Mouse (Mus musculus) E14TG2a.4 (cell line): Measurements from ENCODE around the gene Dus2.

ENCODE experiments used
- H3K27me3 ChIP-seq: 2 replicates; pipeline ENCODE4 v1.6.1; 2014; ENCODE audit warnings: low read length, control low read depth; ENCODE audit not compliant: insufficient read depth
- H3K36me3 ChIP-seq: 2 replicates; pipeline ENCODE4 v1.6.1; 2014; ENCODE audit warnings: low read length, control low read depth; ENCODE audit not compliant: insufficient read depth
- H3K4me1 ChIP-seq: replicated peaks from 2 replicates; pipeline ENCODE4 v1.6.1; 2014; ENCODE audit warnings: low read depth, low read length, control low read depth
- H3K4me3 ChIP-seq: replicated peaks from 2 replicates; pipeline ENCODE4 v1.5.1; 2014; ENCODE audit warnings: mild to moderate bottlenecking, low read length
- H3K9me3 ChIP-seq: 2 replicates; pipeline ENCODE4 v1.6.1; 2014; ENCODE audit warnings: low read length, control low read depth
- CTCF ChIP-seq: conservative IDR thresholded peaks from 2 replicates; pipeline ENCODE4 v1.5.1; 2014; ENCODE audit warnings: low read length
- NANOG ChIP-seq: IDR thresholded peaks from 2 replicates; pipeline ENCODE4 v1.6.1; 2014; ENCODE audit warnings: borderline replicate concordance, low read length, mixed read lengths
- POU5F1 ChIP-seq: IDR thresholded peaks from 2 replicates; pipeline ENCODE4 v1.6.1; 2014; ENCODE audit warnings: low read length, borderline replicate concordance

Dus2 gene

GRCm38 (mm10) chr8:105990856-105991387 is at the start of gene Dus2:
Dus2 (plus strand) TSS chr8:105991337.
- TF ChIP-seq CTCF (peak; percentile 77), POU5F1 (no peak)
- no peaks in the 10 kb centered on the region for H3K9me3 ChIP-seq

GRCm38 (mm10) chr8:105942026-105942425 is 49.1 kb upstream of the Dus2 start:
- Histone ChIP-seq H3K9me3 (no peaks in the 10 kb centered on the region), H3K4me1 (peaks cover 62% of the 10 kb centered on the region), H3K4me3 (no peak overlapping the region), H3K36me3 (peaks cover 72% of the 10 kb centered on the region), H3K27me3 (0 out of 2 replicates have a peak, but pooled peaks cover 5% of the 10 kb centered on the region)
- TF ChIP-seq NANOG = no peak
- TF ChIP-seq POU5F1 = no peak
- TF ChIP-seq CTCF = no peak

More at GRCm38 (mm10) chr8:105990856-105991387, at the start of gene Dus2:
- Histone ChIP-seq H3K4me1 (peaks cover 23% of the 10 kb centered on the region), H3K4me3 (peak within 1 kb of the TSS; percentile 45), H3K36me3 (no peaks in the 10 kb centered on the region), H3K27me3 (peaks cover 29% of the 10 kb centered on the region)

GRCm38 (mm10) chr8:105942542-105942941 is 48.6 kb upstream of the Dus2 start:
- Histone ChIP-seq H3K9me3 (no peaks in the 10 kb centered on the region), H3K27me3 (0 out of 2 replicates have a peak, but pooled peaks cover 3% of the 10 kb centered on the region), H3K4me1 (peaks cover 57% of the 10 kb centered on the region), H3K36me3 (peaks cover 78% of the 10 kb centered on the region), H3K4me3 (no peak overlapping the region)
- no peak for TF ChIP-seq NANOG
- no peak for TF ChIP-seq CTCF
- TF ChIP-seq POU5F1 = no peak

- Histone ChIP-seq H3K36me3 (peaks cover 85% of the 10 kb centered on the region), H3K27me3 (no peaks in the 10 kb centered on the region), H3K4me1 (peaks cover 49% of the 10 kb centered on the region), H3K9me3 (no peaks in the 10 kb centered on the region), H3K4me3 (peak within 1 kb of the TSS; percentile 13; the same call in 1 of the 2 replicates)
- TF ChIP-seq POU5F1 (no peak), CTCF (no peak), NANOG (no peak)
These were observed 47.8 kb upstream of the Dus2 start, which contains the start of gene Lcat for GRCm38 (mm10) chr8:105943321-105943739. Lcat (minus strand) TSS chr8:105943382.

GRCm38 (mm10) chr8:105949350-105949749 is 41.8 kb upstream of the Dus2 start:
- H3K36me3 ChIP-seq = peaks cover 100% of the 10 kb centered on the region
- TF ChIP-seq CTCF = no peak
- no peak for TF ChIP-seq NANOG
- no peak for TF ChIP-seq POU5F1
- H3K9me3 ChIP-seq = no peaks in the 10 kb centered on the region
- H3K4me1 ChIP-seq = peaks cover 42% of the 10 kb centered on the region
- no peaks in the 10 kb centered on the region for H3K27me3 ChIP-seq
- H3K4me3 ChIP-seq = no peak overlapping the region

GRCm38 (mm10) chr8:105951057-105951659 is 40.0 kb upstream of the Dus2 start:
- Histone ChIP-seq H3K36me3 (peaks cover 100% of the 10 kb centered on the region), H3K4me3 (no peak overlapping the region), H3K4me1 (peaks cover 45% of the 10 kb centered on the region), H3K9me3 (no peaks in the 10 kb centered on the region), H3K27me3 (no peaks in the 10 kb centered on the region)
- no peak for TF ChIP-seq CTCF
- no peak for TF ChIP-seq POU5F1
- no peak for TF ChIP-seq NANOG

GRCm38 (mm10) chr8:105956556-105956955 is 34.6 kb upstream of the Dus2 start:
- TF ChIP-seq CTCF = no peak
- no peak for TF ChIP-seq POU5F1
- TF ChIP-seq NANOG = no peak
- H3K27me3 ChIP-seq = no peaks in the 10 kb centered on the region
- H3K9me3 ChIP-seq = no peaks in the 10 kb centered on the region
- peaks cover 54% of the 10 kb centered on the region for H3K4me1 ChIP-seq
- no peak overlapping the region for H3K4me3 ChIP-seq
- peaks cover 88% of the 10 kb centered on the region for H3K36me3 ChIP-seq

- Histone ChIP-seq H3K27me3 (no peaks in the 10 kb centered on the region), H3K4me1 (peaks cover 60% of the 10 kb centered on the region), H3K9me3 (no peaks in the 10 kb centered on the region), H3K4me3 (no peak overlapping the region), H3K36me3 (peaks cover 76% of the 10 kb centered on the region)
- TF ChIP-seq POU5F1 (no peak), CTCF (no peak), NANOG (no peak)
These were observed 33.3 kb upstream of the Dus2 start for GRCm38 (mm10) chr8:105957813-105958212.
